Mouse (Mus musculus) gastrocnemius, adult 18-20 months (tissue): ENCODE measurements at regions not wholly inside any gene's neighbourhood (a gene's known extent, or its start where the extent isn't known, plus 50 kb on each side); places are given as distances from the start of the nearest gene placed in this dataset.

Source experiments
- DNase-seq: peaks from one replicate; pipeline ENCODE4 v3.0.0; 2021; ENCODE audit warnings: low spot score

- no peak for DNase-seq
These were observed 110.2 kb downstream of the Tmsb4x start for GRCm38 (mm10) chrX:167098914-167099313.

GRCm38 (mm10) chrX:167091841-167092240, 117.3 kb downstream of the Tmsb4x start:
- peak; percentile 71 for DNase-seq

- DNase-seq, result no peak
These were observed 120.2 kb downstream of the Tmsb4x start for GRCm38 (mm10) chrX:167088930-167089329.

GRCm38 (mm10) chrX:167088438-167088837, 120.7 kb downstream of the Tmsb4x start:
- DNase-seq, result no peak

GRCm38 (mm10) chrX:167080821-167081220, 128.3 kb downstream of the Tmsb4x start:
- peak; percentile 9 for DNase-seq

GRCm38 (mm10) chrX:167069075-167069474, 140.0 kb downstream of the Tmsb4x start:
- no peak for DNase-seq

- no peak for DNase-seq
These were observed 141.2 kb downstream of the Tmsb4x start for GRCm38 (mm10) chrX:167067918-167068317.

- no peak for DNase-seq
These were observed 145.2 kb downstream of the Tmsb4x start for GRCm38 (mm10) chrX:167063881-167064280.

GRCm38 (mm10) chrX:167052456-167052855, 156.7 kb downstream of the Tmsb4x start:
- DNase-seq, result no peak

GRCm38 (mm10) chrX:167050066-167050465, 159.0 kb downstream of the Tmsb4x start:
- no peak for DNase-seq

GRCm38 (mm10) chrX:167049191-167049968, 159.7 kb downstream of the Tmsb4x start:
- peak; percentile 5 for DNase-seq

GRCm38 (mm10) chrX:167037971-167038370, 171.1 kb downstream of the Tmsb4x start:
- no peak for DNase-seq

GRCm38 (mm10) chrX:167036355-167036754, 172.8 kb downstream of the Tmsb4x start:
- no peak for DNase-seq

GRCm38 (mm10) chrX:167035639-167036038, 173.5 kb downstream of the Tmsb4x start:
- DNase-seq, result no peak

- no peak for DNase-seq
These were observed 176.0 kb downstream of the Tmsb4x start for GRCm38 (mm10) chrX:167033091-167033490.

GRCm38 (mm10) chrX:167032586-167032985, 176.5 kb downstream of the Tmsb4x start:
- DNase-seq, result peak; percentile 1

- DNase-seq, result no peak
These were observed 177.6 kb downstream of the Tmsb4x start for GRCm38 (mm10) chrX:167031543-167031942.

- peak; percentile 1 for DNase-seq
These were observed 193.5 kb downstream of the Tmsb4x start for GRCm38 (mm10) chrX:167015602-167016001.

GRCm38 (mm10) chrX:167014322-167014721, 194.8 kb downstream of the Tmsb4x start:
- peak; percentile 1 for DNase-seq

GRCm38 (mm10) chrX:167012891-167013290, 196.2 kb downstream of the Tmsb4x start:
- DNase-seq, result no peak

GRCm38 (mm10) chrX:167011977-167012542, 197.1 kb downstream of the Tmsb4x start:
- no peak for DNase-seq

- DNase-seq, result no peak
These were observed 213.3 kb downstream of the Tmsb4x start for GRCm38 (mm10) chrX:166995855-166996254.

GRCm38 (mm10) chrX:166981003-166981402, 228.1 kb downstream of the Tmsb4x start:
- no peak for DNase-seq
